Mouse (Mus musculus): ENCODE measurements around the gene Fes. TPM values are rescaled to one million over a fixed set of nuclear protein-coding genes. Genes with fewer than 3 reads are reported as not detected.

The Fes gene
- polyA plus RNA-seq, 1 experiment from 2014 or later, result 16.6 TPM

DNA sequence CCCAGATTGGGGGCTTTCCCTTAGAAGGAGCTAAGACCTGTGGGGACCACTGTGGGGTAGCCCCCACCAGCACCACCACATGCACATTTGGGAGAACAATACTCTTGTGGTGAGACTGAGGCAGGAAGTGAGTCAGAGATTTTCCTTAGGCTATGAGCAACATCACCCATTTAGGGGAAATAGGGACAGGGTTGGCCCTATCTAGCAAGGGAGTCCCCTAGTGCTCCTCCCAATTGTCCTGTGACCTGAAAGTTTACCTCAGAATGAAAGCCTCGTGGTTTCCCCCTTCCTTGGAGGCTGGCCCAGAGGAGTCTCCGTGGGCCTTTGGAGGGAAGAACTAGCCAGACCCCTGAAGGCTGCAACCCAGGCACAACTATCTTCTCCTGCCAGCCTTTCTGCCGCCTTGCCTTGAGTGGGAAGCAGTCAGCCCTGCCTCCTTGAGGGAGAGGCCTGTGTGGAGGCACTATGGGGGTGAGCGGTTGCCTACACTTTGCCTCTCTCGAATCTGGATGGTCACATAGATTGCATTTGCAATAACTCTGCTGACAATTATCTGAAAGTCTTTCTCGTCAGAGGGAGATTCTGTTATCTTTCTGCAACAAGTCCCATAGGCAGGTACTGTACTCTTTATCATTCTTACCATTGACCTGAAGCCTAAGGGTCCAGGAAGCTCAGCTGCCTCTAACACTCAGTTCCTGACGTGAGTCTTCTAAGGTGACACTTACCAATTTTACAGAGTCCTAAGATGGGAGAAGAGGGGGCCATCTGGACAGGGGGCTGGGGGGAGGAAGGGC, 16.6 kb upstream of the Fes start:
- Histone ChIP-seq H3K9me3 (replicated peaks) (no peaks in the 10 kb centered on the region), H3K27me3 (peaks cover 87% of the 10 kb centered on the region), H3K9ac (no peak overlapping the region), H3K27ac (replicated peaks) (0 out of 2 replicates have a peak overlapping the region, but pooled peaks have one; percentile 79), H3K36me3 (replicated peaks) (no peaks in the 10 kb centered on the region), H3K4me1 (replicated peaks) (peaks cover 45% of the 10 kb centered on the region), H3K4me3 (replicated peaks) (no peak overlapping the region), H3K4me2 (peak overlapping the region; percentile 1; the same call in 1 of the 2 replicates)
- no peak for ATAC-seq (ENCODE audit: insufficient read depth)
- 11% methylated on average over 7 of the region's 7 CpGs for WGBS (ENCODE audit: insufficient replicate concordance)

DNA sequence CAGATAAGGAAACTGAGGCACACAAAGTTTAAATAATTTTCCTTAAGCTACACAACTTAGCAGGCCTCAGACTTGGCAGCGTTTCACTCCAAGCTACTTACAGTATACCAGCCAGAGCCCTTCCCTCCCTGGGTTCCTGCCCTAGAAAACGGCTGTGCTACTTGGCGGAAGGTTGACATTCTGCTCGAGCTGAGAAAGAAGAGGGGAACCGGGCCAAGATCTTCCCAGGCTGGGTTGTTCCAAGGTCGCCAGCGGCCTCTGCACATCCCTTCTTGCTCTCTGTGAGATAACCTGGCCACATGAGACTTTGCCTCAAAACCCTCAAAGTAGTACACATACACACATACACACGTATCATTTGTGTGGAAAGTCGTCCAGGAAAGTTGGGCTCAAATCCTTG, 15.8 kb upstream of the Fes start:
- no peak overlapping the region for H3K9ac ChIP-seq
- no peak for ATAC-seq (ENCODE audit: insufficient read depth)
- H3K27ac ChIP-seq (replicated peaks), result peak overlapping the region; percentile 79
- peaks cover 45% of the 10 kb centered on the region for H3K4me1 ChIP-seq (replicated peaks)
- H3K9me3 ChIP-seq (replicated peaks), result no peaks in the 10 kb centered on the region
- H3K36me3 ChIP-seq (replicated peaks), result peaks cover under 1% of the 10 kb centered on the region; the same call in 1 of the 2 replicates
- 35% methylated on average over 9 of the region's 9 CpGs for WGBS (ENCODE audit: insufficient replicate concordance)
- peak overlapping the region; percentile 85 for H3K4me2 ChIP-seq
- H3K4me3 ChIP-seq (replicated peaks), result no peak overlapping the region
- peaks cover 87% of the 10 kb centered on the region for H3K27me3 ChIP-seq

GRCm38 (mm10) chr7:80402651-80403321, 15.0 kb upstream of the Fes start:
- ATAC-seq (ENCODE audit: insufficient read depth), result peak; percentile 69
- peak overlapping the region; percentile 75 for H3K9ac ChIP-seq
- peak overlapping the region; percentile 85 for H3K4me2 ChIP-seq
- peak overlapping the region; percentile 73 for H3K4me3 ChIP-seq (replicated peaks)
- WGBS (ENCODE audit: insufficient replicate concordance), result 1% methylated on average over 64 of the region's 92 CpGs
- peaks cover 9% of the 10 kb centered on the region for H3K36me3 ChIP-seq (replicated peaks)
- H3K27ac ChIP-seq (replicated peaks), result peak overlapping the region; percentile 83
- H3K27me3 ChIP-seq, result peaks cover 82% of the 10 kb centered on the region
- no peaks in the 10 kb centered on the region for H3K9me3 ChIP-seq (replicated peaks)
- peaks cover 45% of the 10 kb centered on the region for H3K4me1 ChIP-seq (replicated peaks)

DNA sequence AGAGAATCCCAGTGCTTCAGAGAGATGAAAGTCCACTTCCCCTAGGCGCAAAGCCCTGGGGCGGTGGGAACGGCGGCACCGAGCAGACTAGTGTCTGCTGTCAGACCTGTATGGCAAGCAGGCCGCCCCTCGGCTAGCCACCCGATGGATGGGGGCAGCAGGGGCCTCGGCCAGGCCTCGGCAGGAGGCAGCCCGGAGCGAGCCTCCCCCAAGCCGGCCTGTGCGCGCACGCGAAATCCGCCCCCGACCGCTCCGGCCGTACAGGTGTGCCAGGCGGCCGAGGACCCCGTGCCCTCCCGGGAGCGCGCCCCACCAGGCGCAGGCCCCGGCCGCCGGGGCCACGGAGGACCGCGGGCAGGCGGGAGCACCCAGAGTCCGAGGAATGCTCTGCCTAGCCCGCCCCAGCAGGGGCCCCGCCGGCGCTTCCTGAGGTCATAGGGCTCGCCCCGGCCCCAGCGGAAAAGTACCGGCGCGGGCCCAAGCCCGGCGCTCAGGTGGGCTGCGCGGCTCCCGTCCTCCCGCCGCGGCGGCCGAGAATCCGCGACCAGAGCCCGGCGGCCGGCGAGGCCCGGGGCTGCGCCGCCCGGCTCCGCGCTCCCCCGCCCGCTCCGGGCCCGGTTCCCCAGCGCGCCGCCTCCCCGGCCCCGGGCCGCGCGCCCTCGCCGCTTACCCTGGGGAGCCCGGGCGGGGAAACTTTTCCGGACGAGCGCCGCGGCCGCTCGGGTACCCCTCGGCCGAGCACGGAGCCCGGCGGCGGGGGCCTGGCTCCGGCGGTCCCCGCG, 14.3 kb upstream of the Fes start:
- Histone ChIP-seq H3K36me3 (replicated peaks) (peaks cover 16% of the 10 kb centered on the region), H3K27me3 (peaks cover 75% of the 10 kb centered on the region), H3K9ac (peak overlapping the region; percentile 75), H3K4me1 (replicated peaks) (peaks cover 45% of the 10 kb centered on the region), H3K9me3 (replicated peaks) (no peaks in the 10 kb centered on the region), H3K27ac (replicated peaks) (peak overlapping the region; percentile 83), H3K4me3 (replicated peaks) (peak overlapping the region; percentile 73), H3K4me2 (peak overlapping the region; percentile 85)
- under 1% methylated on average over 102 of the region's 102 CpGs for WGBS (ENCODE audit: insufficient replicate concordance)
- ATAC-seq (ENCODE audit: insufficient read depth), result peak; percentile 31

GRCm38 (mm10) chr7:80401041-80401859, 13.5 kb upstream of the Fes start:
- Histone ChIP-seq H3K4me3 (replicated peaks) (peak overlapping the region; percentile 73), H3K27ac (replicated peaks) (peak overlapping the region; percentile 83)
- ATAC-seq (ENCODE audit: insufficient read depth), result no peak

DNA sequence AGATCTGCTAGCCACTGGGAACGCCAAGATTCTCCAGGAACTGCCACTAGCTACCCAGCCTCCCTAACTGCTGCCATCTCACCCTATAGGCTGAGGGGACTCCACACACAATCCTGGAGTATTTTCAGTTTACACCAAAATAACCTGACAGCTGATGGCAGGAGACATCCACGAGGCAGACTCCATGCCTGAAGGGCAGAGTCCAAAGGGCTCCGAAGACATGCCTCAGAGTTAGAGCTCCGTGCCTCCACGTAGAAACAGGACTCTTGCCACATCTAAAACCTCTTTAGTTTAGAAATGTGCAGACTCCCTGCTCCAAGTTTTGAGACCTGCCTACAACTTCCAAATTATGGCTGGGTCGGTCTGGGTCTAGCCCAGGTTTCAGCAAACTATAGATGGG, 12.8 kb upstream of the Fes start:
- 0 out of 2 replicates have a peak, but pooled peaks have one; percentile 6 for ATAC-seq (ENCODE audit: insufficient read depth)
- H3K9ac ChIP-seq, result peak overlapping the region; percentile 25

More at GRCm38 (mm10) chr7:80401041-80401859, 13.5 kb upstream of the Fes start:
- H3K27me3 ChIP-seq, result peaks cover 67% of the 10 kb centered on the region
- H3K9me3 ChIP-seq (replicated peaks), result no peaks in the 10 kb centered on the region
- peak overlapping the region; percentile 85 for H3K4me2 ChIP-seq
- 21% methylated on average over 5 of the region's 5 CpGs for WGBS (ENCODE audit: insufficient replicate concordance)
- peak overlapping the region; percentile 75 for H3K9ac ChIP-seq
- H3K36me3 ChIP-seq (replicated peaks), result peaks cover 23% of the 10 kb centered on the region
- H3K4me1 ChIP-seq (replicated peaks), result peaks cover 45% of the 10 kb centered on the region

DNA sequence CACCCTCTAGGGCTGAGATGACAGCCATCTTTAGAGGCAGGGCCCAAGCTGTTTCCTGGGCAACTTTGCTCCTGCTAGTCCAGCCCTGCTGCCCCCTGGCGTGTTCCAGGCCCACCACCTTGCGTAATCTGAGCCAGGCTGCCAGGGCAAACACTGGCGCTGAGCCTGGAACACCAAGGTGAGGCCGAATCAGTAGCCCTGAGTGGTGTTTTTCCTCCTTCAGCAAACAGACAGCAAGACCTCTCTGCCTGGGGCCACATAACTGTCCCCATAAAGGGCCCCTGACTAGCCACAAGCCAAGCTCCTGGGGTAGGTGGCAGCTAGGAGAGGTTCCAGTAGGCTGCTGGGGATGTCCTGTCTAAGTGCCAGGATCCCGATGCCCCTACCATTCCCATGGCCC, 12.4 kb upstream of the Fes start:
- ATAC-seq (ENCODE audit: insufficient read depth), result peak; percentile 49; the same call in 1 of the 2 replicates
- Histone ChIP-seq H3K4me1 (replicated peaks) (peaks cover 45% of the 10 kb centered on the region), H3K27ac (replicated peaks) (peak overlapping the region; percentile 79), H3K27me3 (peaks cover 55% of the 10 kb centered on the region), H3K9me3 (replicated peaks) (no peaks in the 10 kb centered on the region), H3K4me3 (replicated peaks) (peak overlapping the region; percentile 73; the same call in 1 of the 2 replicates), H3K36me3 (replicated peaks) (peaks cover 33% of the 10 kb centered on the region), H3K9ac (peak overlapping the region; percentile 25; the same call in 1 of the 2 replicates), H3K4me2 (peak overlapping the region; percentile 85)
- WGBS (ENCODE audit: insufficient replicate concordance), result 53% methylated on average over 5 of the region's 5 CpGs

More for the DNA sequence above, 12.8 kb upstream of the Fes start:
- H3K4me1 ChIP-seq (replicated peaks), result peaks cover 45% of the 10 kb centered on the region
- peaks cover 60% of the 10 kb centered on the region for H3K27me3 ChIP-seq
- peak overlapping the region; percentile 85 for H3K4me2 ChIP-seq
- peaks cover 28% of the 10 kb centered on the region for H3K36me3 ChIP-seq (replicated peaks)
- H3K4me3 ChIP-seq (replicated peaks), result peak overlapping the region; percentile 73
- WGBS (ENCODE audit: insufficient replicate concordance), result 66% methylated on average over 6 of the region's 6 CpGs
- H3K27ac ChIP-seq (replicated peaks), result peak overlapping the region; percentile 79
- H3K9me3 ChIP-seq (replicated peaks), result no peaks in the 10 kb centered on the region

DNA sequence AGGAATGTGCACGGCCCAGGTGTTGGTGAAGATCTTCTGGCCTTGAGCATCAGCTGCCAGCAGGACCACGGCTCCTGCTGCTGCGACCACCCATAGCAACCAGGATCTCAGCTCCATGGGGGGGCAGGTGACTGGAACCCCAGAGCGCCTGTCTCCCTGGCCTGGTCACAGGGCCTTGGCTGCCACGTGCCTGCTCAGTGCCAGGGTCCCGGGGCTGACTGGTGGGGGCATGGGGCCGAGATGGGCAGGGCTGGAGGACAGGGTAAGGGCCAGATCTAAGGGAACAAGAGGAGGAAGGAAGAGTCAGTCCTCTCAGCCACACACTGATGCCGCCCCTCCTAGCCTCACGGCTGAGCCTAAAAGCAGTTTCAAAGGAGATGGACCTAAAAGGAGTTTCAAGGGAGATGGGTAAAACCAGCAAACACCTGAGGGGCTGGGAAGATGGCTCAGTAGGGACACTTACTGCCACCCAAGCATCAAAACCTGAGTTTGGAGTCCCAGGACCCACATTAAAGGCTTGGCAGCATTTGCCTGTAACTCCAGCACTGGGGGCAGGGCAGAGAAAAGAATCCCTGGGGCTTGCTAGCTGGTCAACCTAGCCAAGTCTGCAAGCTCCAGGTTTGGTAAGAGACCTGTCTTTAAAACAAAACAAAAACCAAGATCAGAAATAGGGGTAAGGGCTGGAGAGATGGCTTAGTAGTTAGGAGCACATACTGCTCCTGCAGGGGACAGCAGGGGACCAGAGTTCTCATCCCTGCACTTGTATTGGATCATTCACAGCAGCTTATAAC, 11.1 kb upstream of the Fes start:
- 66% methylated on average over 9 of the region's 9 CpGs for WGBS (ENCODE audit: insufficient replicate concordance)
- Histone ChIP-seq H3K27me3 (peaks cover 43% of the 10 kb centered on the region), H3K4me2 (no peak overlapping the region), H3K4me3 (replicated peaks) (no peak overlapping the region), H3K9ac (no peak overlapping the region), H3K4me1 (replicated peaks) (peaks cover 37% of the 10 kb centered on the region), H3K27ac (replicated peaks) (no peak overlapping the region), H3K36me3 (replicated peaks) (peaks cover 39% of the 10 kb centered on the region), H3K9me3 (replicated peaks) (no peaks in the 10 kb centered on the region)
- no peak for ATAC-seq (ENCODE audit: insufficient read depth)

GRCm38 (mm10) chr7:80397986-80398385, 10.2 kb upstream of the Fes start:
- peaks cover 28% of the 10 kb centered on the region for H3K4me1 ChIP-seq (replicated peaks)
- H3K36me3 ChIP-seq (replicated peaks), result peaks cover 47% of the 10 kb centered on the region
- no peak overlapping the region for H3K4me2 ChIP-seq
- H3K27me3 ChIP-seq, result peaks cover 34% of the 10 kb centered on the region
- H3K9ac ChIP-seq, result no peak overlapping the region
- H3K9me3 ChIP-seq (replicated peaks), result no peaks in the 10 kb centered on the region
- ATAC-seq (ENCODE audit: insufficient read depth), result no peak
- no peak overlapping the region for H3K27ac ChIP-seq (replicated peaks)
- no peak overlapping the region for H3K4me3 ChIP-seq (replicated peaks)
- 77% methylated on average over 9 of the region's 9 CpGs for WGBS (ENCODE audit: insufficient replicate concordance)
